Mouse (Mus musculus): ENCODE data around the gene Tns1. TPM values are rescaled to one million over a fixed set of nuclear protein-coding genes. Genes with fewer than 3 reads are reported as not detected.

The Tns1 gene
- polyA plus RNA-seq, 1 experiment from 2014 or later, result 20.3 TPM

GRCm38 (mm10) chr1:74024452-74025190, 99.6 kb downstream of the Tns1 start:
- 32% methylated on average over 10 of the region's 10 CpGs for WGBS (ENCODE audit: insufficient replicate concordance)
- Histone ChIP-seq H3K9me3 (replicated peaks) (no peaks in the 10 kb centered on the region), H3K4me1 (replicated peaks) (peaks cover 32% of the 10 kb centered on the region), H3K4me3 (replicated peaks) (no peak overlapping the region), H3K27me3 (peaks cover 6% of the 10 kb centered on the region; the same call in 1 of the 2 replicates), H3K4me2 (no peak overlapping the region), H3K9ac (no peak overlapping the region), H3K27ac (replicated peaks) (peak overlapping the region; percentile 55), H3K36me3 (replicated peaks) (no peaks in the 10 kb centered on the region)
- ATAC-seq (ENCODE audit: insufficient read depth), result no peak

- ATAC-seq (ENCODE audit: insufficient read depth), result no peak
- no peak overlapping the region for H3K27ac ChIP-seq (replicated peaks)
- no peaks in the 10 kb centered on the region; the same call in 1 of the 2 replicates for H3K27me3 ChIP-seq
- no peak overlapping the region for H3K4me2 ChIP-seq
- H3K9me3 ChIP-seq (replicated peaks), result no peaks in the 10 kb centered on the region
- H3K9ac ChIP-seq, result no peak overlapping the region
- no peaks in the 10 kb centered on the region for H3K36me3 ChIP-seq (replicated peaks)
- peaks cover 24% of the 10 kb centered on the region for H3K4me1 ChIP-seq (replicated peaks)
- WGBS (ENCODE audit: insufficient replicate concordance), result 60% methylated on average over 3 of the region's 3 CpGs
- no peak overlapping the region for H3K4me3 ChIP-seq (replicated peaks)
Measured at GRCm38 (mm10) chr1:74022998-74023397, 101.3 kb downstream of the Tns1 start.

- H3K36me3 ChIP-seq (replicated peaks), result no peaks in the 10 kb centered on the region
- H3K9me3 ChIP-seq (replicated peaks), result no peaks in the 10 kb centered on the region
- ATAC-seq (ENCODE audit: insufficient read depth), result no peak
- no peak overlapping the region for H3K4me3 ChIP-seq (replicated peaks)
- WGBS (ENCODE audit: insufficient replicate concordance), result 56% methylated on average over 5 of the region's 5 CpGs
- H3K27ac ChIP-seq (replicated peaks), result no peak overlapping the region
- peaks cover 24% of the 10 kb centered on the region for H3K4me1 ChIP-seq (replicated peaks)
- H3K4me2 ChIP-seq, result no peak overlapping the region
- H3K27me3 ChIP-seq, result no peaks in the 10 kb centered on the region; the same call in 1 of the 2 replicates
- H3K9ac ChIP-seq, result no peak overlapping the region
Measured at GRCm38 (mm10) chr1:74022536-74022935, 101.7 kb downstream of the Tns1 start.

GRCm38 (mm10) chr1:74020235-74020634, 104.0 kb downstream of the Tns1 start:
- no peak overlapping the region for H3K27ac ChIP-seq (replicated peaks)
- H3K9me3 ChIP-seq (replicated peaks), result no peaks in the 10 kb centered on the region
- no peak overlapping the region for H3K4me3 ChIP-seq (replicated peaks)
- peaks cover 33% of the 10 kb centered on the region for H3K4me1 ChIP-seq (replicated peaks)
- ATAC-seq (ENCODE audit: insufficient read depth), result no peak
- H3K9ac ChIP-seq, result no peak overlapping the region
- no peak overlapping the region for H3K4me2 ChIP-seq
- H3K36me3 ChIP-seq (replicated peaks), result no peaks in the 10 kb centered on the region
- WGBS (ENCODE audit: insufficient replicate concordance), result 54% methylated on average over 6 of the region's 6 CpGs
- no peaks in the 10 kb centered on the region; the same call in 1 of the 2 replicates for H3K27me3 ChIP-seq

GRCm38 (mm10) chr1:74017399-74018172, 106.7 kb downstream of the Tns1 start:
- H3K4me2 ChIP-seq, result no peak overlapping the region
- H3K27me3 ChIP-seq, result no peaks in the 10 kb centered on the region
- no peak overlapping the region for H3K9ac ChIP-seq
- H3K36me3 ChIP-seq (replicated peaks), result no peaks in the 10 kb centered on the region
- no peak overlapping the region for H3K27ac ChIP-seq (replicated peaks)
- no peak for ATAC-seq (ENCODE audit: insufficient read depth)
- peaks cover 36% of the 10 kb centered on the region for H3K4me1 ChIP-seq (replicated peaks)
- 74% methylated on average over 9 of the region's 9 CpGs for WGBS (ENCODE audit: insufficient replicate concordance)
- no peak overlapping the region for H3K4me3 ChIP-seq (replicated peaks)
- no peaks in the 10 kb centered on the region for H3K9me3 ChIP-seq (replicated peaks)

- no peak overlapping the region for H3K4me3 ChIP-seq (replicated peaks)
- ATAC-seq (ENCODE audit: insufficient read depth), result no peak
- H3K4me1 ChIP-seq (replicated peaks), result peaks cover 36% of the 10 kb centered on the region
- H3K27ac ChIP-seq (replicated peaks), result no peak overlapping the region
- 50% methylated on average over 5 of the region's 5 CpGs for WGBS (ENCODE audit: insufficient replicate concordance)
- H3K27me3 ChIP-seq, result no peaks in the 10 kb centered on the region
- H3K36me3 ChIP-seq (replicated peaks), result no peaks in the 10 kb centered on the region
- no peak overlapping the region for H3K4me2 ChIP-seq
- no peak overlapping the region for H3K9ac ChIP-seq
- no peaks in the 10 kb centered on the region for H3K9me3 ChIP-seq (replicated peaks)
Measured at GRCm38 (mm10) chr1:74016618-74017017, 107.6 kb downstream of the Tns1 start.

- no peaks in the 10 kb centered on the region for H3K36me3 ChIP-seq (replicated peaks)
- no peaks in the 10 kb centered on the region for H3K27me3 ChIP-seq
- no peak overlapping the region for H3K9ac ChIP-seq
- H3K4me1 ChIP-seq (replicated peaks), result peaks cover 36% of the 10 kb centered on the region
- H3K9me3 ChIP-seq (replicated peaks), result no peaks in the 10 kb centered on the region
- H3K4me2 ChIP-seq, result no peak overlapping the region
- ATAC-seq (ENCODE audit: insufficient read depth), result no peak
- no peak overlapping the region for H3K27ac ChIP-seq (replicated peaks)
- WGBS (ENCODE audit: insufficient replicate concordance), result 35% methylated on average over 8 of the region's 8 CpGs
- no peak overlapping the region for H3K4me3 ChIP-seq (replicated peaks)
Measured at GRCm38 (mm10) chr1:74015513-74016234, 108.6 kb downstream of the Tns1 start.

- Histone ChIP-seq H3K9me3 (replicated peaks) (no peaks in the 10 kb centered on the region), H3K4me2 (no peak overlapping the region), H3K9ac (no peak overlapping the region), H3K27ac (replicated peaks) (no peak overlapping the region), H3K4me3 (replicated peaks) (no peak overlapping the region), H3K36me3 (replicated peaks) (no peaks in the 10 kb centered on the region), H3K4me1 (replicated peaks) (peaks cover 30% of the 10 kb centered on the region), H3K27me3 (no peaks in the 10 kb centered on the region)
- WGBS (ENCODE audit: insufficient replicate concordance), result 50% methylated on average over 12 of the region's 14 CpGs
- peak; percentile 66 for ATAC-seq (ENCODE audit: insufficient read depth)
Measured at GRCm38 (mm10) chr1:74014538-74015327, 109.5 kb downstream of the Tns1 start.

- peaks cover 40% of the 10 kb centered on the region for H3K4me1 ChIP-seq (replicated peaks)
- H3K27ac ChIP-seq (replicated peaks), result peak overlapping the region; percentile 45
- H3K4me2 ChIP-seq, result peak overlapping the region; percentile 6; the same call in 1 of the 2 replicates
- WGBS (ENCODE audit: insufficient replicate concordance), result 67% methylated on average over 14 of the region's 14 CpGs
- H3K4me3 ChIP-seq (replicated peaks), result no peak overlapping the region
- H3K27me3 ChIP-seq, result no peaks in the 10 kb centered on the region
- no peak overlapping the region for H3K9ac ChIP-seq
- H3K9me3 ChIP-seq (replicated peaks), result no peaks in the 10 kb centered on the region
- no peaks in the 10 kb centered on the region for H3K36me3 ChIP-seq (replicated peaks)
- ATAC-seq (ENCODE audit: insufficient read depth), result peak; percentile 42; the same call in 1 of the 2 replicates
Measured at GRCm38 (mm10) chr1:74013296-74014031, 110.8 kb downstream of the Tns1 start.

- 74% methylated on average over 10 of the region's 10 CpGs for WGBS (ENCODE audit: insufficient replicate concordance)
- no peak overlapping the region for H3K4me3 ChIP-seq (replicated peaks)
- peaks cover 47% of the 10 kb centered on the region for H3K4me1 ChIP-seq (replicated peaks)
- no peaks in the 10 kb centered on the region for H3K36me3 ChIP-seq (replicated peaks)
- no peaks in the 10 kb centered on the region for H3K27me3 ChIP-seq
- no peaks in the 10 kb centered on the region for H3K9me3 ChIP-seq (replicated peaks)
- H3K9ac ChIP-seq, result no peak overlapping the region
- no peak for ATAC-seq (ENCODE audit: insufficient read depth)
- H3K27ac ChIP-seq (replicated peaks), result 0 out of 2 replicates have a peak overlapping the region, but pooled peaks have one; percentile 45
- no peak overlapping the region for H3K4me2 ChIP-seq
Measured at GRCm38 (mm10) chr1:74012706-74013105, 111.5 kb downstream of the Tns1 start.

Data from liver, embryonic 15.5 days (tissue).